Mouse (Mus musculus) erythroblast, embryonic 14.5 days (primary cell): ENCODE results near the gene Ccdc38. TPM values are rescaled to one million over a fixed set of nuclear protein-coding genes. Genes with fewer than 3 reads are reported as not detected.

ENCODE experiments used
- H3K27me3 ChIP-seq: 2 replicates; pipeline ENCODE4 v1.6.1; 2012; ENCODE audit warnings: inconsistent platforms; ENCODE audit not compliant: control insufficient read depth
- H3K36me3 ChIP-seq: 2 replicates; pipeline ENCODE4 v1.6.1; 2012; ENCODE audit warnings: mild to moderate bottlenecking, inconsistent platforms; ENCODE audit not compliant: control insufficient read depth
- H3K4me1 ChIP-seq: 2 replicates; pipeline ENCODE4 v1.6.1; 2012; ENCODE audit warnings: inconsistent platforms; ENCODE audit not compliant: control insufficient read depth
- H3K4me3 ChIP-seq: replicated peaks from 2 replicates; pipeline ENCODE3; 2012; ENCODE audit warnings: moderate library complexity, mild to moderate bottlenecking, inconsistent platforms
- H3K9me3 ChIP-seq: 2 replicates; pipeline ENCODE4 v1.6.1; 2012; ENCODE audit warnings: low read length, inconsistent platforms, mixed read lengths; ENCODE audit not compliant: control insufficient read depth
- GATA1 ChIP-seq: IDR thresholded peaks from 2 replicates; pipeline ENCODE4 v1.6.1; 2012; ENCODE audit warnings: low read length, inconsistent platforms, mixed read lengths
- TAL1 ChIP-seq: IDR thresholded peaks from 3 replicates; pipeline ENCODE4 v1.6.1; 2012; ENCODE audit warnings: low read length, inconsistent platforms, mixed read lengths
- polyA plus RNA-seq: library from polyadenylated mRNA; stranded (reverse); fragments of >175 nt; gene quantifications from 2 replicates; pipeline ENCODE4 v1.2.3, GENCODE M21; 2012

Ccdc38 gene
- polyA plus RNA-seq, 1 experiment, result not detected

DNA sequence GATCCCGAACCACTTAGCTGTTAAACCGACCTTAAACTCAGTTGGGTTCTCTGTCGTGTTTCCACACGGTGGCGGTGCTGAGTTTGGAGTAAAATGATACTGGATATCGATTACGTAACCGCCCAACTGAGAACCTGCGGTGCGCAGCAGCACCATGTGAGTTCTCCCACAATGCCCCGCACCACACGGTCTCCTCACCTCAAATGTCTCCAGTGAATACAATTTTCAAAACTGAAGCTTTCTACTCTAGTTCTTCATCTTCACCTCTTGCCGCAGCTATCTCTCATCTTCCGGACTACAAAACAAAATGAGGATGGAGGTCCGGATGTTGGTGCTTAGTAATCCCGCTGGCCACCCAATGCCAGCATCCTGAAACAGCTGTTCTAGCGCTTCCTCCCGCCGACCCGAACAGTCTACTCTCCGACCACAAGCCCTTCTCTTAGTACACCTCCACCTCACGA is 53.6 kb downstream of the Ccdc38 start:
- no peaks in the 10 kb centered on the region for H3K36me3 ChIP-seq
- no peaks in the 10 kb centered on the region; the same call in 1 of the 2 replicates for H3K27me3 ChIP-seq
- H3K9me3 ChIP-seq, result no peaks in the 10 kb centered on the region
- peak overlapping the region; percentile 29 for H3K4me3 ChIP-seq
- peaks cover 11% of the 10 kb centered on the region for H3K4me1 ChIP-seq
- no peak for TF ChIP-seq GATA1
- no peak for TF ChIP-seq TAL1

DNA sequence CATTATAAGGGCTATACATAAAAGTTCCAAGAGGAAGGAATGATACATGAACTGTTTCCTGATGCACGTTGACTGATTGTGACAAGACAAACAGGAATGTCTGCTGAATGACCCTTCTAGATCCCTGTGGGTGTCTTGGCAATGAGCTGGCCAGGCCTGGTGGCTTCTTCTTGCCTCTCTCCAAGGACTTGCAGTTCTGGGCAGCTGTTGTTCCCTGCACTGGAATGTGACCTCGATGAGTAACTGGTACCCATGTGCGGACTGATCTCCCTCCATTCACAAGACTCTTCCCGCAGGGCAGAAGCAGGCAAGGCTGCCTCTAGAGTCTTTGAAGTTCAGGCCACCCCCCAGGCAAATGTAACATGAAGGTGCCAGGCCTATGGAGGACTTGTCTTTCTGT is 55.4 kb downstream of the Ccdc38 start:
- Histone ChIP-seq H3K36me3 (no peaks in the 10 kb centered on the region), H3K4me1 (peaks cover 6% of the 10 kb centered on the region), H3K9me3 (no peaks in the 10 kb centered on the region), H3K4me3 (no peak overlapping the region), H3K27me3 (no peaks in the 10 kb centered on the region; the same call in 1 of the 2 replicates)
- TF ChIP-seq GATA1, result no peak
- no peak for TF ChIP-seq TAL1

DNA sequence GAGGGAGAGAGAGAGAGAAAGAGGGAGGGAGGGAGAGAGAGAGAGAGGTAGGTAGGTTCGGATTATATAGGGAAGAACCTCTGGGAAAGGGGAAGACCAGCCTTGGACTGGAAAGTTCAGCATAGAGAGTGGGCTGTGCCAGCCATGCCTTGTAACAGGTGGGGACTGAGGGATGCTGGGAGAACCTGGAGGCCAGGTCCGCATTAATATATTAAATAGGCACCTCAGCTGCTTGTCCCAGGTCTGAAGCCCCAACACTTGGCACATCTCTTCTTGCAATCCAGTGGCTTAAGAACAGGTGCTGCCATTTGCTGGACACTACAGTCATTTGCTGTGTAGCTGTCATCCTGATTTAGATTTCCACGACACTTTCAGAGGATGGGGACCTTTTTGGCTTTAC is 56.2 kb downstream of the Ccdc38 start:
- H3K4me3 ChIP-seq, result no peak overlapping the region
- no peaks in the 10 kb centered on the region for H3K9me3 ChIP-seq
- no peak for TF ChIP-seq TAL1
- TF ChIP-seq GATA1, result no peak
- no peaks in the 10 kb centered on the region; the same call in 1 of the 2 replicates for H3K27me3 ChIP-seq
- H3K36me3 ChIP-seq, result no peaks in the 10 kb centered on the region
- peaks cover 6% of the 10 kb centered on the region for H3K4me1 ChIP-seq

DNA sequence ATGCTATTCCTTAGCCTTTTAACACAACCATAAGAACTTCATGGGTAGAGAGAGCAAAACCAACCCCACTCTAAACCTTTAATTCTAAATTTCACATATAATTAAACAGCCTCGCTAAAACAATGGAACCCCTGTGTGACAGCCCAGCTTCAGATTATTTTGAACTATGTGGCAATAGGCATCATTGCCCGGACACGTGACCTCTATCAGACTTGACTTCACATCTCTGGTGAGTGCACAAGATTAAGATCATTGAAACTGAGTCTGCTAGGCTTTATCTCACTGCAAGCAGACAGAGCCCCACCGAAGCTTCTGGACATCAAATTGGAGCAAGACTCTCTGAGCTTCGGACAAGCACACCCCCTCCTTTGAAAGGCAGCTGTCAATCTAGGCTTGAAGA is 61.9 kb downstream of the Ccdc38 start:
- no peak overlapping the region for H3K4me3 ChIP-seq
- H3K9me3 ChIP-seq, result peaks cover 8% of the 10 kb centered on the region
- H3K36me3 ChIP-seq, result no peaks in the 10 kb centered on the region
- H3K4me1 ChIP-seq, result no peaks in the 10 kb centered on the region
- no peaks in the 10 kb centered on the region for H3K27me3 ChIP-seq
- TF ChIP-seq GATA1 (no peak), TAL1 (no peak)

DNA sequence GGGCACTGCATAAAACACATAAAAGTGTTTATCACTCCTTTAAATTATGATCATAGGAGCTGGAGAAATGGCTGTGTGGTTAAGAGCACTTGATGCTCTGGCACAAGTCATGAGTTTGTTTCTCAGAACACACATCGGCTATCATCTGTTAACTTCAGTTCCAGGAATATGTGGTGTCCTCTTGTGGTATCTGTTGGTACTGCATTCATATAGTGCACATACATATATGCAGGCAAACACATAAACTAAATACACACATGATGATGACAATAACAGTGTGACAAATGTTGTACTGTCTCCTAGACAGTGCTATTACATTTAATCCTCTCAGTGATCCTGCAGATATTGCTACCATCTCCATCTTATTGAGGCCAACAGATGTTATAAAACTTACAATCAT is 62.8 kb downstream of the Ccdc38 start:
- no peaks in the 10 kb centered on the region for H3K27me3 ChIP-seq
- TF ChIP-seq TAL1 (no peak), GATA1 (no peak)
- H3K36me3 ChIP-seq, result no peaks in the 10 kb centered on the region
- H3K9me3 ChIP-seq, result peaks cover 9% of the 10 kb centered on the region
- H3K4me3 ChIP-seq, result no peak overlapping the region
- H3K4me1 ChIP-seq, result no peaks in the 10 kb centered on the region

DNA sequence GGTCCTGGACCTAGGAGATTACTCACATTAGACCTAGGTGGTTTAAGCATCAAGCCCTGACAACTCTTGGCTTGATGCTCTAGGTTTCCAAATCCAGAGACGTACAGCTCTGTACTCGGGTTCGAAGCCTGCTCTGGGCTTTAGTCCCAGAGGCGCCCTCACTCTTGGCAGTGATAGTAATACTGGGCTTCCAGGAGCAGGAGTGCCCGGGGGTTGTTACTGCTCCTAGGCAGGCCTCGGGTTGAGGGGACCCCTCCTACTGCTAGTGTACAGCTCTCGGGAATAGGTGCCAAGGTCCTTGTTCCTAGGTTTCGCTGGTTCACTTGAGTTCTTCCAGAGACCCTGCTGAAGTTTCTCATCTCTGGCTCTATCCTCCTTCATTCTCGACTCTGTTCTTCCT is 65.9 kb downstream of the Ccdc38 start:
- no peaks in the 10 kb centered on the region for H3K36me3 ChIP-seq
- no peak overlapping the region for H3K4me3 ChIP-seq
- no peak for TF ChIP-seq GATA1
- TF ChIP-seq TAL1, result no peak
- no peaks in the 10 kb centered on the region for H3K27me3 ChIP-seq
- no peaks in the 10 kb centered on the region for H3K4me1 ChIP-seq
- peaks cover 24% of the 10 kb centered on the region for H3K9me3 ChIP-seq

DNA sequence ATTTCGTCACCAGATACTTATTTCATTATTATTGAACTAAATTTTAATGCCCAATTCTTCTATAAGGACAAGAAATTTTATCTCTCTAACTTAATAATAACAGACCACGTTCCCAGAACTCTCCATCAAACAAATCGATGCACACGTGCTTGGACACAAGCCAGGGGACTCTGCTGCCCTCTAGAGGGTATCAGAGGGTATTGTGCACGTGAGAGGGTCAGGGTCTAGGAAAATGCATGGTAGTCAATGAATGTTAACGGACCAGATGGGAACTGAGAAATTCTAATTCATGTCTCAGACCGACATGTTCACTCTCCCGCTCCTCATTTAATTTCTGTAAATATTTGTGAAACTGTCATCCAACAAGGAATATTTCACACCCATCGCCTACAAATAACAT is 67.6 kb downstream of the Ccdc38 start:
- TF ChIP-seq TAL1, result no peak
- no peak for TF ChIP-seq GATA1
- H3K27me3 ChIP-seq, result no peaks in the 10 kb centered on the region
- H3K9me3 ChIP-seq, result peaks cover 19% of the 10 kb centered on the region
- no peaks in the 10 kb centered on the region for H3K4me1 ChIP-seq
- no peak overlapping the region for H3K4me3 ChIP-seq
- no peaks in the 10 kb centered on the region for H3K36me3 ChIP-seq

DNA sequence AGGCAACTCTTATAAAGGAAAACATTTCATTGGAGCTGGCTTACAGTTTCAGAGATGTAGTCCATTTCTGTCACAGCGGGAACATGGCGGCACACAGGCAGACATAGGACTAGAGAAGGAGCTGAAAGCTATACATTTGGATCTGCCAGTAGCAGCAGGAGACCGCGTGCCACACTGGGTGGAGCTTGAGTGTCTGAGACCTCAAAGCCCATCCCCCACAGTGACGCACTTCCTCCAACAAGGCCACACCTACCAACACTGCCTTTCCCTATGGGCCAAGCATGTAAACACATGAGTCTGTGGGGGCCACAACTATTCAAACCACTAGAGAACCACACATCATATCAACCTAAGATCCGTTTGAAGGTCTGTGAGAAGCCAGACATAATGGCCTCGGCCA is 68.8 kb downstream of the Ccdc38 start:
- Histone ChIP-seq H3K27me3 (no peaks in the 10 kb centered on the region), H3K4me3 (no peak overlapping the region), H3K9me3 (peaks cover 15% of the 10 kb centered on the region), H3K4me1 (no peaks in the 10 kb centered on the region), H3K36me3 (no peaks in the 10 kb centered on the region)
- TF ChIP-seq GATA1 (no peak), TAL1 (no peak)

DNA sequence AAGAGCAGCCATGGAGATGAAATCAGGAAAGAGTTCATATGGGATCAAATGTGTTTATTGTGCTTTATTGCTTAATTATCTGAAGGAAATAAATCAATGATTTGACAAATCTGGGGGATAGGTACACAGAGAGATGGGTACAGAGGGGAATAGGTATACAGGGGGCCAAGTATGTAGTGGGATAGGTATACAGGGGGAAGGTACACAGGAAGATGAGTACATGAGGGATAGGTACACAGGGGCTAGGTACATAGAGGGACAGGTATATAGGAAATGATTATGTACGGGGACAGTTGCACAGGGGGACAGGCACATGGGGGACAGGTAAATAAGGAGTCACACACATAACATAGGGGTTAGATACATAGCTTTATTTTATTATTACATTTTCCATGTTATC is 70.5 kb downstream of the Ccdc38 start:
- TF ChIP-seq TAL1, result no peak
- TF ChIP-seq GATA1, result no peak
- H3K27me3 ChIP-seq, result no peaks in the 10 kb centered on the region
- H3K4me1 ChIP-seq, result no peaks in the 10 kb centered on the region
- peaks cover 15% of the 10 kb centered on the region for H3K9me3 ChIP-seq
- H3K4me3 ChIP-seq, result no peak overlapping the region
- no peaks in the 10 kb centered on the region for H3K36me3 ChIP-seq

DNA sequence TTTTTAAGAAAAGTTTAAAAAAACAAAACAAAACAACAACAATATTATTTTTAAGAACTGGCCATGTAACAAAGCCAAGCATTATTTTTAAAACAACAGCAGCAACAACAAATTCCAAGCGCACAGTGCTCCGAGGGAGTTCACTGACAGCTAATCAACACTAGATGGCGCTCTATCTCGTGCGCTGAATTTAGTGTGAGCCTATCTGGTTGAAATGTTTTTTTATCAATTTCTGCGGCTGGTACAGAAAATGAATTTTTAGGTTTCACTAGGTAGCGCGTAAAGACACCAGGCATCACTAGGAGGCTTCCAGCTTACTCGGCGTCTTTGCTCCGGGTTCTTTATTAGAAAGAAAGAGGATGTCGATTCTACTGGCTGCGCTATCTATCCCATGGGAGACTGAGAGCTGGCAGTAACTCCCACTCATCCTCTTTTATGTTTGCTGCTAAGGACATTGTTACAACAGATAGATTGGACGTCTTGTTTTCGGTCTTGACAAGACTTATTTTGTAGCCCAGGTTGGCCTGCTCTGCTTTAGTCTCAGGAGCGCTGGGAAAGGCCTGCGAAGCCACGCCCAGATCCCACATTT is 71.1 kb downstream of the Ccdc38 start:
- Histone ChIP-seq H3K27me3 (no peaks in the 10 kb centered on the region), H3K4me3 (no peak overlapping the region), H3K9me3 (peaks cover 15% of the 10 kb centered on the region), H3K36me3 (no peaks in the 10 kb centered on the region), H3K4me1 (no peaks in the 10 kb centered on the region)
- no peak for TF ChIP-seq TAL1
- no peak for TF ChIP-seq GATA1
